Mouse (Mus musculus) cerebellum, postnatal 4 days (tissue): ENCODE measurements at regions not wholly inside any gene's neighbourhood (a gene's known extent, or its start where the extent isn't known, plus 50 kb on each side); places are given as distances from the start of the nearest gene placed in this dataset.

Experiments used
- DNase-seq, 2 experiments: peaks; one replicate each; pipeline ENCODE4 v3.0.0; 2022; ENCODE audit warnings: low spot score in 2 of 2, mixed read lengths in 1 of 2

DNA sequence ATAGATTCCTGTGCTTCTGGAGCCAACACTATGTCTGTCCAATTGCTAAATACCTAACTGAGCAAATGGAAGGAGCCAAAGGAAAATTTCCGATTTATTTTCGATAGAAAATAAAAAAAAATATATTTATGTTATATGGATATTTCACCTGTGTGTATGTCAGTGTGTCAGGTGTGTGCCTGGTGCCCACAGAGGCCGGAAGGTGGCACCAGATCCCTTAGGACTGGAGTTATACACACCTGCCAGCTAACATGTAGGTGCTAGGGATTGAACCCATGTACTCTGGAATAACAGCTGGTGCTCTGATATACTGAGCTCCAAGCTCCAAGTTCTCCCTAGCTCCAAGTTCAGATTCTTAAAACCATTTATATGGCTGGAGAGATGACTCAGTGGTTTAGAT is 79.0 kb downstream of the Mfsd1 start:
- no peak for DNase-seq

DNA sequence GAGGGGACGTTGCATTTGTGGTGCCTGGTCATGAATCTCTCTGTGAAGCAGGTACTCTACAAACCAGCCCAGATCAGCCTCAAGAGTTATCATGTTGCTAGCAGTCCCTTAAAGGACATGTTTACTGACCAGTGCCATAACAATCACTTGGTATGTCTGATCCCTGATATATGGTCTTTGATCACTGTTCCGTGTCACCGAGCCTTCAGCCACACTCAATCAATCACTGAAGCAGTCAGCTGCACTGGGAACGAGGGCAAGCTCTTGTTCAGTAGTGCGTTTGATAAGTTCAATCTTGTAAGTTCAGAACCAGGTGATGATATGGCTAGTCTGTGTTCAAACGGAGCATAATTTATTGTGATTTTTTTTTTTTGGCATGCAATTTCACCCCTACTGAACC is 126.8 kb downstream of the Mfsd1 start:
- DNase-seq: no peak

DNA sequence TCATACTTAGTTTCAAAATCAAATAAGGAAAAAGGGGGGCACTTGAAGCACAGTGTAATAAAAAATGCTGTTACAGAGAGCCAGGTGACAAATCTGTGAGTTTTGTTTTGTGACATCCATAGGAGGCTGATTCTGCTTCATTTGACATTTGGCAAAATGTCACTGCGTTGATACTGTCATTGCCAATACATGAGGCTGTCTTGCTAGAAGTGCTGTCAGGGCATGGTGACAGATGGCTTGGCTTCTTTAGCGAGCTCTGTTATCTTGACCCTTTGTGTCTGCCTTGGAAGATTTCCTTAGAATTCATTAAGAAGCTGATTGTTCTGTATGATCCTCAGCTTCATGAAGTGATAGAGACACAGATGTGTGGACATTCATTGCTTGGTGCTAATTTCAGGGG is 129.2 kb downstream of the Mfsd1 start:
- peak in 1 of 2 experiments; percentile 18 for DNase-seq

DNA sequence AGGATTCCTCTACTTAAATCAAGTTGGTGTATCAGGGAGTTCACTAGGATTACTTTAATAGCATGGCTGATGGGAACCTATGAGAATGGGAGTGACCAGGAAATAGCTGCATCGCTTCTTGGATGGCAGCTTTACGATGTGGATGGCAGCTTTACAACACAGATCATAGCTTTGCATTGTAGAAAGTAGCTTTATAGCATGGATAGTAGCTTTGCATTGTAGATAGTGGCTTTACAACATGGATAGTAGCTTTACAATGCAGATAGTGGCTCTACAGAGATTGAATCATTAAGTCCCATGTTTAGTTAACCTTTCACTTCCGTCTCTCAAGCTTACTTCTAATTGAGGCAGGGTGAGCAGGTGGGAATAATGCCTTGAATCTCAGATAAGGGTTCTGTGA is 149.4 kb downstream of the Mfsd1 start:
- DNase-seq: no peak

DNA sequence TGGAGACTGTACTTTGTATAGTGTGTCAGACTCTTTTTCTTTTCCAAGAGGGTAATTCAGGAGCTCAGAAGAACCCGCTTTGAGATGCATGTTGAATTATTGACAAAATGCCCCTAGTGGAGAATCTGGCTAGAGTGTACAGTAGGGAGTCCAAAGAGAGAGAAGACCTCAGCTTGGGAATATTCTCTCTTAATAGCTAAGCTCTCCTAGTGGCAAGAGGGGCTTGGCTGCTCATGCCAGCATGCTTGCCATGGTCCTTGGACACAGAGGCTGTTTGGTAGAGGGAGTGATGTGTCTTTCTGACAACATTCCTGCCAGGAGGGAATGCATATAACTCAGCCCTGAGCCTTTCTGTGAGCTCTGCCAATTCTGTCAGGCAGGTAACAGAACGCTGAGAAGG is 150.3 kb downstream of the Mfsd1 start:
- DNase-seq: no peak

DNA sequence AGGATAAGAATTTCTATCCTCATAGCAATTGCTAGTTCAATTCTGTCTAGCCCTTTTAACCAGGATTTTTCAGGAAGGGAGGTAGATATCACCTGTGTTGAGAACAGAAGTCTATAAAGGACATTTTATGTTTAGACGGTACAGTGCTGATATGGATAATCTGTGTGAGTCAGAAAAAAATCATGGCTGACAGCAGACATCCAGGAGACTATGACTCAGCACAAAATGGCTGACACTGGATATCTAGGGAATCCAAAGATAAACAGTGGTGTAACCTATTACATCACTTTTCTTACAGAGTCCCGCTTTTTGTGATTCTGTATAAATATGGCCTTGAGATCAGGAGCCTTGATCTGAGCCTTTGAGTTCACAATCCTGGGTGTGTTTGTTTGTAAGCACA is 137.8 kb upstream of the Iqcj start:
- no peak for DNase-seq

DNA sequence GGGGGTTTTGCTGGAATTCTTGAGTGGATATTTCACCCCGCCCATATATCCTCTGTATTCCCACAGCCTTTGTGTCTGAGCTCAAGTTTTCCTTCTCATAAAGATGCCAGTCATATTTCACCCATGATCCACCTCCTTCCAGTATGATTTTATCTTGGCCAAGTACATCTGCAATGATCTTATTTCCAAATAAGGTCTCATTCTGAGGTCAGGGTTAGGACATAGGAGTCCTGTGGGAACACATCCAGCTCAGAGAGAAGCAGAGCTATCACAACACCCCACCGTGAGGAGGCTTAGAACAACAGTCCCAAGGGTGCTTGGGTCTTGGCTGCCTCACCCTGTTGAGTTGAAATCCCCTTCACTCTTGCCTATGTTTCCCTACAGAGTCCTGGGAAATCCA is 123.4 kb upstream of the Iqcj start:
- DNase-seq: no peak

DNA sequence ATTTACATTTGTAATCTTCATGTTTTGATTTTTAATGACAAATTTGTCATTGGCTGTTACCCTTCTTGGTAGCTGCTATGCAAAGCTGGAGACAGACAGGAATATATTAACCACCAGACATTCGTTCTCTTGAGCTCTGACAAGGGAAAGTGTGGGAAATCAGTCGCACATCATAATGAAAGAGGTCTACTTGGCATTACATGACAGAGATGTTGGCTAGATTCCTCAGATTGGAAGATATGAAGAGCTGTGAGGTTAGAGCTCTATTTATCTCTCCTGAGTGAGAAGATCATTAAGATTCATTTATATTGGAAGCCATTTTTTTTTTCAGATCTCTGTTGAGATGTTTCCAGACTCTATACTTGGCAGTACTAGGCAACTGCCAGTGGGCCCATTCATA is 118.6 kb upstream of the Iqcj start:
- DNase-seq: no peak

DNA sequence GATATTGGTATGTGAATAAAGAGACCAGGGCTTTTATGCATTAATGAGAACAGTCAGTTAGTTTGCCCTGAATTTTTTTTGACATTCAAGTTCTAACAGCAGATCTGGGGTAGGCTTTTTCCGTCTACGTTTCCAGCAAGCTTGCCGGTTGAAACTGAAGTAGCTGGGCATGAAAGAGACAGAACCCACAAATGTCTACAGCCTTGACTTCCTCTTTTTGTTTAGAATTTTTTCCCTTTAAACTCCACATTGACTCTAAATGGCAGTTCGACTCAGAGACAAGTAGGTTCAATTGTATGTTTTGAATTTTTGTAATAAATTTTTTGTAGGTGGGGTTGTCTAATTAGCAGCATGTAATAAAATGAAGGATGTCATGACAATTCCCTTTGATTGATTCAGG is 109.8 kb upstream of the Iqcj start:
- no peak for DNase-seq

DNA sequence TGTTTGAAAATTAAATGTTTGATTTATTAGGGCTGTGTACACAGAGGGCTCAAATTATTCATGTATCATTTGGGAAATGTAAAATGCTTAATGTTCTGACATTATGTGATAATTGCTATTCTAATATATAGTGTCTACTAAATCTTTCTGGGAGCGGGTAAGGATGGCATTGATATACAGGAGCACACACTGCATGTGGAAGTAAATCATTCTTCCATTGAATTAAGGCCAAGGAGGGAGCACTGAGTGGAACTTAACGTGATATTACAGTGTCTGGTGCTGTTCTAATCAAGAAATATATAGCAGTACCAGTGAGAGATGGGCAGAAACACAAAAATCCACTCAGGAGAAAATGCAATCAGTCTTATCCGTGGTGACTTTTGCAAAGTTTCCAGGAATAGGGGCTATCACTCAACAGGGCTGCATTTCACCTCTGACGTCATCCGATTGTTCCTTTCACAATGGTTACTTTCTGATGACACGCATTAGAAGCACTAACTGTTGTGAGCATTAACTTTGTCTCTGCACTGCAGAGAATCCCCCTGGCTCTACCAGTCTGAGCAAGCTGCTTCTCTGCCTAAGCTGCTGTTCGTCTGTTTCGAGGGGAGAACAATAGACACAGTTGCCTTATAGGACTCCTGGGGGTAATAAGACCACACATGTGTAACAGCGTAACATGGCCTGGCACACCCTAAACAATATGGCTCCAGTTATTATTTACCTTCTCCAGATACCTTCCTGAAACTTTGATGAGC is 85.0 kb upstream of the Iqcj start:
- DNase-seq: no peak

DNA sequence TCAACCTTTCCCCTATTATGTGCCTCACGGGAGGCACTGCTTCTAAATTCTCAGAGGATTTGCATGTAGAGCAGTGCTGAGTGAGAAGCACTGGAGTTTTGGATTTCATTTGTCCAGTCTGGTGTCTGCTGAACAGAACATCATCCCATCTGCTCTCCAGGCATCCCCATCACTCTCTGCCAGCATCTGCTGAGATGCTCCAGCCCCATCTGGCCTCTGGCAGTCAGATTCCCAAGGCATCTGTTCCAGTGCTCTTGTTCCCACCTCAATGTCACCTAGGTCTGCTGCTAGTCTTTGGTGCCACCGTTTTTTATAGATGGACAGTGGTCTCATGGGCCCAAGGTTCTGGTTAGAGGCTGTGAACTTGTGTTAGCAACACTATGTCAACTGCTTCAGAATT is 63.9 kb upstream of the Iqcj start:
- peak in 1 of 2 experiments; percentile 25 for DNase-seq

DNA sequence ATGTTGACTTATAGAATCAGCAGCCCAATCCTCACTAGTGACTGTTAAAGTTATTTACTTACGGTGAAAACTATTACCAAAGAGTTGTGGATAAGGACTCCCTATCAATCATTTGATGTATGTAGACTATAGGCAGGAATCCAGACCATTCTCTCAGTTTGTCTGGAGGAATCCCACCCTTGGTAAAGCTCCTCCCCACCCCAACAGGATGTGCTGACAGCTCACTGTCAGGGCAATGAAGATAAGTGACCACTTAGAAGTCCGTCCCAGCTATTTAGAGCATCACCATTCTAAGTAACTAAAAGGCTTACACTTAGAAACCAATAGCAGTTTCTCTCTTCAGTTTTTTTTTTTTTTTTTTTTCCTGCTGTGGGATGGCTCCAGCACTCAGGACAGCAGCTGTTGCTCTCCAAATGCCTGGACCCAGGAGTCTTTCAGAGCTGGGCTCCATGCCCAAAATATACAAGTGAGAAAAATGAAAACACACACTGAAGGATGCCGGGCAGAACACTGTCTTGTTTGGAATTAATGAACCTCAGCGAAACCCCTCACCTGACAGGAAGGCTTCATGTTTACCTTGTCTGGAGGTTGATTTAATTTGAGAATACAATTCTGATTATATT is 58.9 kb upstream of the Iqcj start:
- DNase-seq: peak in 1 of 2 experiments; percentile 41
